Mouse (Mus musculus) liver, embryonic 14.5 days (tissue): ENCODE measurements around the gene Srl.
"Not testable (repeated sequence)": the region's sequence is repeated elsewhere in the genome, so short reads cannot be mapped to it uniquely, and the experiment has no call there.

Experiments
- CTCF ChIP-seq: IDR thresholded peaks from 2 replicates; pipeline ENCODE4 v1.5.1; 2016; ENCODE audit warnings: antibody characterized with exemption, low read depth, control low read depth
- EP300 ChIP-seq: IDR thresholded peaks from 2 replicates; pipeline ENCODE4 v1.6.1; 2016; ENCODE audit warnings: antibody characterized with exemption, low read depth

GRCm38 (mm10) chr16:4474040-4474881 lies 67.4 kb downstream of the Srl start:
- not testable (repeated sequence) for TF ChIP-seq EP300, CTCF
